Mouse (Mus musculus): ENCODE measurements around the gene AI464131. TPM values are rescaled to one million over a fixed set of nuclear protein-coding genes. Genes with fewer than 3 reads are reported as not detected.

Gene AI464131
- total RNA-seq, 1 experiment: 6.4 TPM

DNA sequence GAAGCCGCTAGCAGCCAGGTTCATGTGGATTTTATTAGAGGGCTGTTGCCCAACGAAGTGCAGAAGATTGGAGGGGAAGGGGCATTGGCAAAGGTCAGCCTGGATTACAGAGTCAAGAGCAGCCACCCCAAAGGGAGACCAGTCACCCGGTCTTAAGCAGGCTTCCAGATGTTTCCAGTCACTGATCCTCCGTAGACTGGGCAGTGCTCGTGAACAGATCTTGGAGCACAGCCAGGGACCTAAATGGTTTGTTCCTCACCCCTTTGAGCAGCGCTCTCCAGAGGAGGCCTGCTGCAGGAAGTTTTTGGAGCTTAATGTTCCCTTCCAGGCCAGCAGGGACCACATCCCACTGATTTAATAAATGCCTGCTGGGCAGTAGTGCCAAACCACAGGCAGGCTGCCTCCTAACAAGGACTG lies 21.3 kb downstream of the AI464131 start:
- in situ Hi-C loops (cut with MboI; ENCODE audit: low sequenced_read_pairs in 2 of 2, unreplicated experiment in 2 of 2): no loop called here
- no peak for DNase-seq (ENCODE audit: low read depth, low spot score)
- TF ChIP-seq HCFC1 (IDR thresholded peaks at IDR 0.05; ENCODE audit: borderline replicate concordance, insufficient read depth, low read length): no peak
- TF ChIP-seq MAFK (IDR thresholded peaks at IDR 0.05; ENCODE audit: insufficient read depth, low read depth, low read length): no peak
- no peak for TF ChIP-seq ZNF384 (IDR thresholded peaks at IDR 0.05; ENCODE audit: low read depth, low read length)
- no peak for TF ChIP-seq CHD2 (IDR thresholded peaks at IDR 0.05; ENCODE audit: low read depth, low read length)
- no peak for TF ChIP-seq ZC3H11A (IDR thresholded peaks at IDR 0.05; ENCODE audit: borderline replicate concordance, low read depth, low read length)
- Histone ChIP-seq H3K36me3 (ENCODE audit: control insufficient read depth, insufficient read depth, low read length, poor library complexity, severe bottlenecking) (peaks cover 3% of the 10 kb centered on the region; the same call in 1 of the 2 replicates), H3K27ac (ENCODE audit: insufficient read depth, low read depth, low read length, poor library complexity, severe bottlenecking) (no peak overlapping the region), H3K9ac (ENCODE audit: insufficient read depth, low read depth, low read length, poor library complexity, severe bottlenecking) (no peak overlapping the region), H3K4me3 (ENCODE audit: insufficient read depth in 1 of 2, low read depth in 1 of 2, low read length in 2 of 2, poor library complexity in 1 of 2, severe bottlenecking in 1 of 2) (no peak overlapping the region), H3K4me1 (ENCODE audit: control insufficient read depth in 2 of 2, insufficient read depth in 2 of 2, low read length in 2 of 2, poor library complexity in 1 of 2) (no peaks in the 10 kb centered on the region), H3K9me3 (ENCODE audit: control insufficient read depth, insufficient read depth, low read depth, low read length) (no peaks in the 10 kb centered on the region)

DNA sequence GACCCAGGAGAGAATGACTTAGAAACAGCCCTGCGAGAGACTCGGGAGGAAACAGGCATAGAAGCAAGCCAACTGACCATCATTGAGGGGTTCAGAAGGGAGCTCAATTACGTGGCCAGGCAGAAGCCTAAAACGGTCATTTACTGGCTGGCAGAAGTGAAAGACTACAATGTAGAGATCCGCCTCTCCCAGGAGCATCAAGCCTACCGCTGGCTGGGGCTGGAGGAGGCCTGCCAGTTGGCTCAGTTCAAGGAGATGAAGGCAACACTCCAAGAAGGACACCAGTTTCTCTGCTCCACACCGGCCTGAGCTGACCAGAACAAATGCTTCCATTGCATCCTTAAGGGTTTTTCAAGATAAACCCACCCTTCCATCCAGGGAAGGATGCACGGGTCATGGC lies 22.6 kb downstream of the AI464131 start:
- H3K36me3 ChIP-seq (ENCODE audit: control insufficient read depth, insufficient read depth, low read length, poor library complexity, severe bottlenecking): peaks cover 3% of the 10 kb centered on the region; the same call in 1 of the 2 replicates
- H3K4me3 ChIP-seq (ENCODE audit: insufficient read depth in 1 of 2, low read depth in 1 of 2, low read length in 2 of 2, poor library complexity in 1 of 2, severe bottlenecking in 1 of 2): no peak overlapping the region
- no peak for TF ChIP-seq MAFK (IDR thresholded peaks at IDR 0.05; ENCODE audit: insufficient read depth, low read depth, low read length)
- TF ChIP-seq ZC3H11A (IDR thresholded peaks at IDR 0.05; ENCODE audit: borderline replicate concordance, low read depth, low read length): no peak
- no peak for TF ChIP-seq CHD2 (IDR thresholded peaks at IDR 0.05; ENCODE audit: low read depth, low read length)
- no peak for TF ChIP-seq ZNF384 (IDR thresholded peaks at IDR 0.05; ENCODE audit: low read depth, low read length)
- TF ChIP-seq HCFC1 (IDR thresholded peaks at IDR 0.05; ENCODE audit: borderline replicate concordance, insufficient read depth, low read length): no peak
- in situ Hi-C loops (cut with MboI; ENCODE audit: low sequenced_read_pairs in 2 of 2, unreplicated experiment in 2 of 2): no loop called here
- no peaks in the 10 kb centered on the region for H3K4me1 ChIP-seq (ENCODE audit: control insufficient read depth in 2 of 2, insufficient read depth in 2 of 2, low read length in 2 of 2, poor library complexity in 1 of 2)
- no peak for DNase-seq (ENCODE audit: low read depth, low spot score)
- H3K9me3 ChIP-seq (ENCODE audit: control insufficient read depth, insufficient read depth, low read depth, low read length): no peaks in the 10 kb centered on the region
- H3K27ac ChIP-seq (ENCODE audit: insufficient read depth, low read depth, low read length, poor library complexity, severe bottlenecking): no peak overlapping the region
- no peak overlapping the region for H3K9ac ChIP-seq (ENCODE audit: insufficient read depth, low read depth, low read length, poor library complexity, severe bottlenecking)

DNA sequence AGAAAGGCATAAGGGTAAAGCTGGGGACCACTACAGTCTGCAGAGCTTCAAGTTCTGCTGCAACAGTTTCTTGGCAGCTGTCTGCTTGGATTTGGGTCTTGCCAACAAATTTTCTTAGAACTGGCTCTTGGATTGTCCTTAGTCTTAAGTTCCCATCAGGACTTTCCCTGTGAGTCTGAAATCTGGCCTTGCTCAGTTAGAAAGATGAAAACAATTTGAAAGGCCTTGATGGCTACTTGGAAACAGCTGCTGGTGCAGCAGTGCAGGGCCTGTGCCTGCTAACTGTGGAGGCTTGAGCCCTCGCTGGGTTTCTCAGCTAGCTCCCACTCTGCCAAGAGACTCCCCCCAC lies 23.4 kb downstream of the AI464131 start:
- no peak overlapping the region for H3K9ac ChIP-seq (ENCODE audit: insufficient read depth, low read depth, low read length, poor library complexity, severe bottlenecking)
- in situ Hi-C loops (cut with MboI; ENCODE audit: low sequenced_read_pairs in 2 of 2, unreplicated experiment in 2 of 2): no loop called here
- TF ChIP-seq CHD2 (IDR thresholded peaks at IDR 0.05; ENCODE audit: low read depth, low read length): no peak
- TF ChIP-seq MAFK (IDR thresholded peaks at IDR 0.05; ENCODE audit: insufficient read depth, low read depth, low read length): no peak
- no peak for TF ChIP-seq HCFC1 (IDR thresholded peaks at IDR 0.05; ENCODE audit: borderline replicate concordance, insufficient read depth, low read length)
- TF ChIP-seq ZC3H11A (IDR thresholded peaks at IDR 0.05; ENCODE audit: borderline replicate concordance, low read depth, low read length): no peak
- TF ChIP-seq ZNF384 (IDR thresholded peaks at IDR 0.05; ENCODE audit: low read depth, low read length): no peak
- no peaks in the 10 kb centered on the region for H3K9me3 ChIP-seq (ENCODE audit: control insufficient read depth, insufficient read depth, low read depth, low read length)
- no peak overlapping the region for H3K27ac ChIP-seq (ENCODE audit: insufficient read depth, low read depth, low read length, poor library complexity, severe bottlenecking)
- no peaks in the 10 kb centered on the region for H3K4me1 ChIP-seq (ENCODE audit: control insufficient read depth in 2 of 2, insufficient read depth in 2 of 2, low read length in 2 of 2, poor library complexity in 1 of 2)
- H3K4me3 ChIP-seq (ENCODE audit: insufficient read depth in 1 of 2, low read depth in 1 of 2, low read length in 2 of 2, poor library complexity in 1 of 2, severe bottlenecking in 1 of 2): no peak overlapping the region
- no peak for DNase-seq (ENCODE audit: low read depth, low spot score)
- peaks cover 3% of the 10 kb centered on the region; the same call in 1 of the 2 replicates for H3K36me3 ChIP-seq (ENCODE audit: control insufficient read depth, insufficient read depth, low read length, poor library complexity, severe bottlenecking)

DNA sequence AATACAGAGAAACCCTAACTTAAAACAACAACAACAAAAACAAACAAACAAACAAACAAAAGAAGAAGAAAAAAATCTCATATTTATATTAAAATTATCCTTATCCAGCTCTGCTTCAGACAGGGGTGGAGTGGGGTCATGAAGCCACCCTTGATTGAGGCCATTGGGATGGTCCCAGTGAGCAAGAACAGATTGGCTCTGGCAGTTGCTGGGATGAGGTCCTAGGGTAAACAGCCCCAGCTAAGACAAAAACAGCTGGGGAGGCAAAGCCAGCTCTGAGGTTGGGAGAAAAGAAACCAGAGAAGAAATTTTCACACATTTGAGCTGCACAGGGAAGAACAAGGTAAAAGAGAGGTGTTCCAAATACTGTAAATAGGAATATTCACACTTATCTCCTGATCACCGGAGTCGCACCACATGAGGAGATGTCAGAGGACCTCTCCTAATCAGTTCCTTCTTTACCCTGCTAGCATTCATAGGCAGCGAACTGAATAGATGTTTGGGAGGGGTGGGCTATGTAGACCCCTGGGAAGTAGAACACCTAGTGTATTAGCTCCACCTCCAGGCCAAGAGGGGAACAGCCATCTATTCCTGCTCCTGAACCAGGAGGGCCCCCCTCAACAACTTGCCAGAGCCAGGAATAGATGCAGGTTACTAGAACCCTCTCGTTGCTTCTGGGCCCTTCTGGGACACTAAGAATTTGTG lies 24.0 kb downstream of the AI464131 start:
- no peak overlapping the region for H3K27ac ChIP-seq (ENCODE audit: insufficient read depth, low read depth, low read length, poor library complexity, severe bottlenecking)
- no peak for TF ChIP-seq CHD2 (IDR thresholded peaks at IDR 0.05; ENCODE audit: low read depth, low read length)
- H3K9me3 ChIP-seq (ENCODE audit: control insufficient read depth, insufficient read depth, low read depth, low read length): no peaks in the 10 kb centered on the region
- no peak overlapping the region for H3K9ac ChIP-seq (ENCODE audit: insufficient read depth, low read depth, low read length, poor library complexity, severe bottlenecking)
- H3K4me1 ChIP-seq (ENCODE audit: control insufficient read depth in 2 of 2, insufficient read depth in 2 of 2, low read length in 2 of 2, poor library complexity in 1 of 2): no peaks in the 10 kb centered on the region
- H3K4me3 ChIP-seq (ENCODE audit: insufficient read depth in 1 of 2, low read depth in 1 of 2, low read length in 2 of 2, poor library complexity in 1 of 2, severe bottlenecking in 1 of 2): no peak overlapping the region
- H3K36me3 ChIP-seq (ENCODE audit: control insufficient read depth, insufficient read depth, low read length, poor library complexity, severe bottlenecking): peaks cover 3% of the 10 kb centered on the region; the same call in 1 of the 2 replicates
- DNase-seq (ENCODE audit: low read depth, low spot score): no peak
- in situ Hi-C loops (cut with MboI; ENCODE audit: low sequenced_read_pairs in 2 of 2, unreplicated experiment in 2 of 2): no loop called here

All from ES-E14 (cell line).